Comparison of ENCODE assay signal across 8 mouse cellular contexts in genomic region chr17:90454356-90454737, GRCm38 (mm10).
DNase-seq lines count a peak whose midpoint lies in the region; ATAC-seq and TF ChIP-seq lines count a peak whose summit lies in the region.

No protein-coding gene starts in this region.

- no peak for TF ChIP-seq POLR2A in limb, embryonic 14.5 days (IDR thresholded peaks at IDR 0.05; ENCODE audit: borderline replicate concordance, extremely low read depth, insufficient read depth, insufficient read length)

- no peak overlapping the region for H3K27ac ChIP-seq in kidney, embryonic 15.5 days
- H3K27ac ChIP-seq in forebrain, embryonic 10.5 days, result peak overlapping the region; percentile 75
- H3K27ac ChIP-seq in limb, embryonic 14.5 days (replicated peaks; ENCODE audit: low read depth, low read length), result no peak overlapping the region

- peak overlapping the region; percentile 45 for H3K9ac ChIP-seq in kidney, embryonic 15.5 days
- peak overlapping the region; percentile 59; the same call in 1 of the 2 replicates for H3K9ac ChIP-seq in limb, embryonic 14.5 days (ENCODE audit: low read depth, low read length, severe bottlenecking)

- H3K4me2 ChIP-seq in kidney, embryonic 15.5 days, result peak overlapping the region; percentile 93
- peak overlapping the region; percentile 96 for H3K4me2 ChIP-seq in limb, embryonic 14.5 days (replicated peaks; ENCODE audit: low read depth, low read length, severe bottlenecking)

- H3K4me3 ChIP-seq in kidney, embryonic 15.5 days (replicated peaks), result peak overlapping the region; percentile 54
- H3K4me3 ChIP-seq in forebrain, embryonic 10.5 days, result peak overlapping the region; percentile 73
- peak overlapping the region; percentile 57 for H3K4me3 ChIP-seq in limb, embryonic 14.5 days (replicated peaks; ENCODE audit: low read length)

- 2% methylated on average over 15 of the region's 15 CpGs for WGBS in kidney, embryonic 15.5 days
- WGBS in forebrain, embryonic 10.5 days, result 3% methylated on average over 15 of the region's 15 CpGs
- 4% methylated on average over 15 of the region's 15 CpGs for WGBS in limb, embryonic 14.5 days

- H3K36me3 ChIP-seq in kidney, embryonic 15.5 days, result no peaks in the 10 kb centered on the region
- H3K36me3 ChIP-seq in forebrain, embryonic 10.5 days (replicated peaks), result no peaks in the 10 kb centered on the region
- no peaks in the 10 kb centered on the region for H3K36me3 ChIP-seq in limb, embryonic 14.5 days (ENCODE audit: control insufficient read depth, insufficient read depth, low read length)
- no peaks in the 10 kb centered on the region for H3K36me3 ChIP-seq in splenic B cell, adult 2 months (ENCODE audit: control insufficient read depth, insufficient read depth, low read length, poor library complexity, severe bottlenecking)

- peaks cover 38% of the 10 kb centered on the region for H3K27me3 ChIP-seq in kidney, embryonic 15.5 days
- H3K27me3 ChIP-seq in forebrain, embryonic 10.5 days (ENCODE audit: poor library complexity, severe bottlenecking), result peaks cover 58% of the 10 kb centered on the region
- peaks cover 9% of the 10 kb centered on the region; the same call in 1 of the 2 replicates for H3K27me3 ChIP-seq in limb, embryonic 14.5 days (ENCODE audit: control insufficient read depth, insufficient read depth, low read length)
- no peaks in the 10 kb centered on the region for H3K27me3 ChIP-seq in splenic B cell, adult 2 months (ENCODE audit: control insufficient read depth, insufficient read depth, low read length, poor library complexity, severe bottlenecking)

- 0 out of 2 replicates have a peak, but pooled peaks have one; percentile 13 for ATAC-seq in kidney, embryonic 15.5 days (replicated peaks; ENCODE audit: low FRiP score)
- ATAC-seq in cerebellum, adult (ENCODE audit: insufficient number of reproducible peaks, low FRiP score, low TSS enrichment), result peak; percentile 76
- ATAC-seq in limb, embryonic 14.5 days (ENCODE audit: low FRiP score, low read depth), result 0 out of 2 replicates have a peak, but pooled peaks have one; percentile 10
- ATAC-seq in monocyte, adult 5-6 weeks (replicated peaks; ENCODE audit: insufficient number of reproducible peaks, low FRiP score, low TSS enrichment, poor library complexity, severe bottlenecking), result no peak

- no peak for DNase-seq in kidney, postnatal 36 days
- peak; percentile 45 for DNase-seq in forebrain, embryonic 10.5 days (ENCODE audit: extremely low spot score, low spot score)
- no peak for DNase-seq in limb, embryonic 14.5 days (ENCODE audit: low spot score)
- peak; percentile 2 for DNase-seq in splenic B cell, adult 2 months (ENCODE audit: low read depth, low spot score)
- no peak for DNase-seq in gastrocnemius, adult 8-10 months (ENCODE audit: low spot score in 2 of 2)

- peaks cover 20% of the 10 kb centered on the region for H3K4me1 ChIP-seq in kidney, embryonic 15.5 days
- H3K4me1 ChIP-seq in forebrain, embryonic 10.5 days, result peaks cover 34% of the 10 kb centered on the region
- 0 out of 2 replicates have a peak, but pooled peaks cover 4% of the 10 kb centered on the region for H3K4me1 ChIP-seq in limb, embryonic 14.5 days (ENCODE audit: control insufficient read depth, insufficient read depth, low read length)

- no peaks in the 10 kb centered on the region for H3K9me3 ChIP-seq in kidney, embryonic 15.5 days (replicated peaks)
- no peaks in the 10 kb centered on the region for H3K9me3 ChIP-seq in forebrain, embryonic 10.5 days
- no peaks in the 10 kb centered on the region for H3K9me3 ChIP-seq in limb, embryonic 14.5 days (ENCODE audit: control insufficient read depth, low read length)

Comparison
In these comparisons a context has a peak if more than half of its experiments do, and no peak if none do; other contexts are left out.
1. DNase-seq: peak in forebrain, embryonic 10.5 days (single experiment) and splenic B cell, adult 2 months (single experiment); none in kidney, postnatal 36 days (0 of 2), limb, embryonic 14.5 days (single experiment) and gastrocnemius, adult 8-10 months (0 of 2).
2. Peak in every context shown above with its lines, with median percentiles within 50 percentile points of each other: H3K4me3 ChIP-seq.